Mouse (Mus musculus) intestine, embryonic 15.5 days (tissue): ENCODE measurements around the gene Cadm1. TPM values are rescaled to one million over a fixed set of nuclear protein-coding genes. Genes with fewer than 3 reads are reported as not detected.

Source experiments
- ATAC-seq: fragments of 200-750 bp; cut with Nextera tagmentation; 2 replicates; pipeline ENCODE4 v1.8.0; 2017; ENCODE audit warnings: moderate TSS enrichment, moderate library complexity
- H3K27ac ChIP-seq: fragments of 300-500 bp; sonication (generic); 2 replicates; pipeline ENCODE4 v1.5.1; 2015; ENCODE audit warnings: mild to moderate bottlenecking, inconsistent platforms
- H3K27me3 ChIP-seq: fragments of 300-500 bp; sonication (generic); replicated peaks from 2 replicates; pipeline ENCODE4 v1.6.1; 2015; ENCODE audit warnings: inconsistent platforms
- H3K36me3 ChIP-seq: fragments of 300-500 bp; sonication (generic); 2 replicates; pipeline ENCODE4 v1.6.1; 2015; ENCODE audit warnings: inconsistent platforms
- H3K4me1 ChIP-seq: fragments of 300-500 bp; sonication (generic); replicated peaks from 2 replicates; pipeline ENCODE4 v1.6.1; 2015; ENCODE audit warnings: inconsistent platforms
- H3K4me2 ChIP-seq: fragments of 300-500 bp; sonication (generic); replicated peaks from 2 replicates; pipeline ENCODE4 v1.6.1; 2015; ENCODE audit warnings: mild to moderate bottlenecking, inconsistent platforms
- H3K4me3 ChIP-seq: fragments of 300-500 bp; sonication (generic); replicated peaks from 2 replicates; pipeline ENCODE4 v1.5.1; 2015; ENCODE audit warnings: inconsistent platforms
- H3K9ac ChIP-seq: fragments of 300-500 bp; sonication (generic); 2 replicates; pipeline ENCODE4 v1.6.1; 2015; ENCODE audit warnings: inconsistent platforms
- H3K9me3 ChIP-seq: fragments of 300-500 bp; sonication (generic); 2 replicates; pipeline ENCODE4 v1.6.1; 2016; ENCODE audit warnings: inconsistent platforms
- WGBS: fragments of 180-500 bp; shearing (Covaris S2); methylation state at CpG from one replicate; pipeline ENCODE4 v1.1.7; 2015; 5-methylcytosine and 5-hydroxymethylcytosine counted together
- polyA plus RNA-seq: library from polyadenylated mRNA; unstranded; fragments of >200 nt; fragmentation: Nextera tagmentation; extraction: Ambion mirVana; gene quantifications from 2 replicates; pipeline ENCODE4 v1.2.1, GENCODE M21; 2015

The Cadm1 gene
- polyA plus RNA-seq, 1 experiment from 2014 or later: 45.7 TPM

- 62% methylated on average over 3 of the region's 3 CpGs for WGBS
- no peak overlapping the region for H3K4me2 ChIP-seq
- H3K4me1 ChIP-seq: no peaks in the 10 kb centered on the region
- no peaks in the 10 kb centered on the region for H3K27me3 ChIP-seq
- no peaks in the 10 kb centered on the region for H3K9me3 ChIP-seq
- no peak overlapping the region for H3K27ac ChIP-seq
- H3K9ac ChIP-seq: no peak overlapping the region
- no peak for ATAC-seq
- H3K4me3 ChIP-seq: no peak overlapping the region
- no peaks in the 10 kb centered on the region for H3K36me3 ChIP-seq
Observed at GRCm38 (mm10) chr9:47786642-47787041, 256.7 kb downstream of the Cadm1 start.

- no peak for ATAC-seq
- H3K4me1 ChIP-seq: no peaks in the 10 kb centered on the region
- WGBS: 89% methylated on average over 5 of the region's 5 CpGs
Observed at GRCm38 (mm10) chr9:47798478-47798877, 268.5 kb downstream of the Cadm1 start.

GRCm38 (mm10) chr9:47801242-47801641 is 271.3 kb downstream of the Cadm1 start:
- no peak overlapping the region for H3K9ac ChIP-seq
- H3K9me3 ChIP-seq: no peaks in the 10 kb centered on the region
- no peaks in the 10 kb centered on the region for H3K4me1 ChIP-seq
- H3K27ac ChIP-seq: no peak overlapping the region
- no peak overlapping the region for H3K4me3 ChIP-seq
- H3K27me3 ChIP-seq: no peaks in the 10 kb centered on the region
- ATAC-seq: no peak
- H3K4me2 ChIP-seq: no peak overlapping the region
- 70% methylated on average over 4 of the region's 4 CpGs for WGBS
- H3K36me3 ChIP-seq: no peaks in the 10 kb centered on the region

More at GRCm38 (mm10) chr9:47798478-47798877, 268.5 kb downstream of the Cadm1 start:
- Histone ChIP-seq H3K4me2 (no peak overlapping the region), H3K27ac (no peak overlapping the region), H3K4me3 (no peak overlapping the region), H3K27me3 (no peaks in the 10 kb centered on the region), H3K9ac (no peak overlapping the region), H3K9me3 (no peaks in the 10 kb centered on the region), H3K36me3 (no peaks in the 10 kb centered on the region)

GRCm38 (mm10) chr9:47802527-47802926 is 272.6 kb downstream of the Cadm1 start:
- Histone ChIP-seq H3K4me1 (no peaks in the 10 kb centered on the region), H3K4me2 (no peak overlapping the region), H3K9me3 (no peaks in the 10 kb centered on the region), H3K27me3 (no peaks in the 10 kb centered on the region), H3K27ac (no peak overlapping the region), H3K9ac (no peak overlapping the region), H3K4me3 (no peak overlapping the region), H3K36me3 (no peaks in the 10 kb centered on the region)
- WGBS: 87% methylated on average over 4 of the region's 4 CpGs
- ATAC-seq: no peak

GRCm38 (mm10) chr9:47803531-47804105 is 273.6 kb downstream of the Cadm1 start:
- Histone ChIP-seq H3K27ac (no peak overlapping the region), H3K4me2 (no peak overlapping the region), H3K9ac (no peak overlapping the region), H3K27me3 (no peaks in the 10 kb centered on the region), H3K4me3 (no peak overlapping the region), H3K9me3 (no peaks in the 10 kb centered on the region), H3K36me3 (no peaks in the 10 kb centered on the region), H3K4me1 (no peaks in the 10 kb centered on the region)
- 50% methylated on average over 13 of the region's 13 CpGs for WGBS
- ATAC-seq: no peak

- Histone ChIP-seq H3K27ac (no peak overlapping the region), H3K4me1 (no peaks in the 10 kb centered on the region), H3K9me3 (no peaks in the 10 kb centered on the region), H3K9ac (no peak overlapping the region), H3K4me3 (no peak overlapping the region), H3K27me3 (no peaks in the 10 kb centered on the region), H3K4me2 (no peak overlapping the region), H3K36me3 (no peaks in the 10 kb centered on the region)
- 82% methylated on average over 7 of the region's 7 CpGs for WGBS
- ATAC-seq: no peak
Observed at GRCm38 (mm10) chr9:47805658-47806057, 275.7 kb downstream of the Cadm1 start.

DNA sequence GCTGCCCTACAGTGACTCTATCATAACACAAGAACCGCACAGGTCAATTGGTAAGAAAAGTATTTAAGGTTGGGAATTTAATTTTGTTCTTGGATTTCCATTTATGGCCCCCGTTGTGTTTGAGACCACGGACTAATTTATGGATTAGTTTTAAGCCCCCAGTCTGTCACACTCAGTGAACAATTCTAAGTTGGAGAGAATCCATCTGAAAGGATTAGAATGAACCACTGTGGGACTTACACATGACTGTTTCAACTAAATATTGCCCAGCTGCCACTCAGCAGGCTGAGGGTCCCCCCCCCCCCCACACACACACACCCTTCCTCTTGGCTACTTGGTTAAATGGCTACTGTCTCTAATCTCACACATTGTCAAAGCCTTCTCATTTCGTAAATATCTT is 295.7 kb downstream of the Cadm1 start:
- Histone ChIP-seq H3K27me3 (no peaks in the 10 kb centered on the region), H3K4me3 (no peak overlapping the region), H3K27ac (no peak overlapping the region), H3K4me1 (no peaks in the 10 kb centered on the region), H3K9ac (no peak overlapping the region), H3K4me2 (no peak overlapping the region), H3K36me3 (no peaks in the 10 kb centered on the region), H3K9me3 (no peaks in the 10 kb centered on the region)
- WGBS: 81% methylated on average over 4 of the region's 4 CpGs
- ATAC-seq: no peak

GRCm38 (mm10) chr9:47828762-47829161 is 298.8 kb downstream of the Cadm1 start:
- Histone ChIP-seq H3K9ac (no peak overlapping the region; the same call in 1 of the 2 replicates), H3K27ac (no peak overlapping the region), H3K9me3 (no peaks in the 10 kb centered on the region), H3K36me3 (no peaks in the 10 kb centered on the region), H3K4me3 (no peak overlapping the region), H3K4me2 (peak overlapping the region; percentile 51), H3K27me3 (no peaks in the 10 kb centered on the region), H3K4me1 (no peaks in the 10 kb centered on the region)
- no peak for ATAC-seq
- 10% methylated on average over 13 of the region's 13 CpGs for WGBS

DNA sequence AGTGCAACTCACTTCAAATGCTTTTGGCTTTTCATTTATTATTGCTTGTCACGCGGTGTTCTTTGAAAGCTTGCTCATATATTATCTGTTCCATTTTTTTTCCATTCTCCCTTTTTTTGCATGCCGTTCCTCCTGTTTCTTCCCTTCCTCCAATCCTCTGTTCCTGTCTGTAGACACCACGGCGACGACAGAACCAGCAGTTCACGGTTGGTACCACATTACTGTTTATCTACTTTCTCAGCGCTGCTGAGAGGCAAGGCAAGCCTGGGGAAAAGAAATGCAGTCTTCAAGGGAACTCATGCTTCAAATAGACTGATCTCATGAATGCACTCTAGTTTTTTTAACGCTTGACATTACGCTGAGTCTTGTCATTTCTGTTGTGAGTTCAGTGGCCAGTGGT is 299.2 kb downstream of the Cadm1 start:
- no peak overlapping the region for H3K27ac ChIP-seq
- H3K4me2 ChIP-seq: peak overlapping the region; percentile 51
- H3K4me1 ChIP-seq: no peaks in the 10 kb centered on the region
- H3K9me3 ChIP-seq: no peaks in the 10 kb centered on the region
- no peak for ATAC-seq
- H3K36me3 ChIP-seq: no peaks in the 10 kb centered on the region
- 42% methylated on average over 10 of the region's 10 CpGs for WGBS
- H3K27me3 ChIP-seq: no peaks in the 10 kb centered on the region
- H3K4me3 ChIP-seq: no peak overlapping the region
- no peak overlapping the region for H3K9ac ChIP-seq

DNA sequence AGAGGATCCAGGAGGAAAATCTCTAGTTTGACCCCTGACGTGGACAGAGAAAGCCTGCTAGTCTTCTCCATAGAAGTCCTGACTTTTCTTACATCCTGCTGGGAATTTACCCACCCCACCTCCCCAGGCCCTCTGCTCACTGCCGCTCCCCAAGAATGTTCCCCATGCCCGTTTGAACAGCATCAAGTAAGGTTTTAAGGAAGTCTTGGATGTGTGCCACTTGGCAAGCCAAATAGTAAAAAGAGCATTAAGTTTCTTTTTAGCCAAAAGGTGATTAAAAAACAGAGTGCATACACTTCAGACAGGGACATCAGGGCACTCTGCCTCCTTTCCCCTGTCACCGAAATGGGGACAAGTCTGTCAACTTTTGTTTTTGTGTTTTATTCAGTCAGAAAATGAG is 299.9 kb downstream of the Cadm1 start:
- H3K4me3 ChIP-seq: no peak overlapping the region
- no peaks in the 10 kb centered on the region for H3K9me3 ChIP-seq
- 71% methylated on average over 4 of the region's 4 CpGs for WGBS
- no peak overlapping the region for H3K4me2 ChIP-seq
- H3K36me3 ChIP-seq: no peaks in the 10 kb centered on the region
- no peaks in the 10 kb centered on the region for H3K4me1 ChIP-seq
- H3K27ac ChIP-seq: no peak overlapping the region
- no peak overlapping the region for H3K9ac ChIP-seq
- ATAC-seq: no peak
- H3K27me3 ChIP-seq: no peaks in the 10 kb centered on the region

DNA sequence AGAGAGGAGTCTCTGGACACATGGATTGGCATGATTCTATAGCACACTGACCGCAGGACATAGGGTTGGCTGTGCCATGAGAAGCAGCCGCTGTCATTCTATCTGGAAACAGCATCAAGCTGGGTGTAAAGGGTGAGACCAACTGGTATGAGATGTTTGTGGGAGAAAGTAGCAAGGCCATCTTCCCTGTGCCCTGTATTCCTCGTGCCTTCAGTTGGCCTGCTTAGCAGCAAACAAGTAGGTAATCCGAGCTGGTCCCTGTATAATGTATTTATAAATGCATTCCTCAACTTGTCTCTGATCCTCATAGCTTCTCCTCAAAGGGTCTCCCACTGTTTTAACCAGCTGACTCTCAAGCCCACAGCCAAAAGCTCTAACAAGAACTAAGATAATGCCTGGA is 301.4 kb downstream of the Cadm1 start:
- Histone ChIP-seq H3K4me2 (no peak overlapping the region), H3K36me3 (no peaks in the 10 kb centered on the region), H3K9ac (no peak overlapping the region), H3K27ac (no peak overlapping the region), H3K4me3 (no peak overlapping the region), H3K27me3 (no peaks in the 10 kb centered on the region), H3K4me1 (no peaks in the 10 kb centered on the region), H3K9me3 (no peaks in the 10 kb centered on the region)
- no peak for ATAC-seq
- 74% methylated on average over 4 of the region's 4 CpGs for WGBS

DNA sequence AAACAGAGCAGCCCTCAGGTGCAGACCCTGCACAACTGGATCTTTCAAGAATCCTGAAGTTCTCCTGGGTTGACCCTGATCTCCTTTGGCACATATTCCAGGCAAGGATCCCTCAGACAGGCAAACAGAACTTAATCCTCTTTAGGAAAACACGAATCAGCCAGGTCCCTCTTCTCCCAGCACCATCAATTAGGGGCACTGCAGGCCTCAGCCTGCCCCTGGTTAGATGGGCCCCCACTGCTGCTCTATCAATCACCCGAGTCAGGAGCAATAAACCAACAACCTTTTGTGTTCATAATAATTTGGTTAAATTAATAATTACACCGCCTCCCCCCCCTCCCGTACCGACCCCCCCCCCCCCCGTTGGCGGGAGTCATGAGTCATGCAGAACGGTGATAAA is 308.2 kb downstream of the Cadm1 start:
- Histone ChIP-seq H3K4me3 (no peak overlapping the region), H3K27me3 (no peaks in the 10 kb centered on the region), H3K4me2 (no peak overlapping the region), H3K9me3 (no peaks in the 10 kb centered on the region), H3K9ac (no peak overlapping the region), H3K4me1 (0 out of 2 replicates have a peak, but pooled peaks cover 3% of the 10 kb centered on the region), H3K27ac (no peak overlapping the region), H3K36me3 (no peaks in the 10 kb centered on the region)
- 0 out of 2 replicates have a peak, but pooled peaks have one; percentile 39 for ATAC-seq
- WGBS: 14% methylated on average over 8 of the region's 8 CpGs

- no peaks in the 10 kb centered on the region for H3K27me3 ChIP-seq
- no peaks in the 10 kb centered on the region for H3K36me3 ChIP-seq
- H3K4me1 ChIP-seq: 0 out of 2 replicates have a peak, but pooled peaks cover 3% of the 10 kb centered on the region
- H3K4me3 ChIP-seq: no peak overlapping the region
- no peak overlapping the region for H3K27ac ChIP-seq
- no peaks in the 10 kb centered on the region for H3K9me3 ChIP-seq
- H3K9ac ChIP-seq: no peak overlapping the region
- ATAC-seq: no peak
- WGBS: 33% methylated on average over 15 of the region's 15 CpGs
- H3K4me2 ChIP-seq: no peak overlapping the region
Observed at GRCm38 (mm10) chr9:47838890-47839691, 309.1 kb downstream of the Cadm1 start.
